Mouse (Mus musculus) heart, adult 2 months (tissue): ENCODE measurements around the gene Hes7. TPM values are rescaled to one million over a fixed set of nuclear protein-coding genes. Genes with fewer than 3 reads are reported as not detected.

Experiments
- DNase-seq, 2 experiments: peaks; one replicate each; pipeline ENCODE4 v3.0.0; 2021
- H3K27ac ChIP-seq: fragments of 200-600 bp; 2 replicates; pipeline ENCODE4 v1.8.1; 2022
- H3K27me3 ChIP-seq: fragments of 200-500 bp; 2 replicates; pipeline ENCODE4 v1.6.1; 2012; ENCODE audit warnings: mild to moderate bottlenecking, low read length, inconsistent platforms, mixed read lengths; ENCODE audit not compliant: control insufficient read depth, insufficient read depth
- H3K36me3 ChIP-seq: fragments of 200-500 bp; 2 replicates; pipeline ENCODE4 v1.6.1; 2012; ENCODE audit warnings: low read length, inconsistent platforms; ENCODE audit not compliant: control insufficient read depth, insufficient read depth
- H3K4me1 ChIP-seq: fragments of 200-500 bp; 2 replicates; pipeline ENCODE4 v1.6.1; 2011; ENCODE audit warnings: low read length; ENCODE audit not compliant: control insufficient read depth, insufficient read depth
- H3K4me3 ChIP-seq: fragments of 200-600 bp; 2 replicates; pipeline ENCODE4 v1.8.1; 2022
- H3K79me2 ChIP-seq: fragments of 200-500 bp; replicated peaks from 2 replicates; pipeline ENCODE4 v1.6.1; 2012; ENCODE audit warnings: mild to moderate bottlenecking, inconsistent platforms, low read length, moderate library complexity, mixed read lengths; ENCODE audit not compliant: control insufficient read depth, insufficient read depth
- H3K9ac ChIP-seq: fragments of 200-500 bp; 2 replicates; pipeline ENCODE4 v1.6.1; 2012; ENCODE audit warnings: low read depth, mild to moderate bottlenecking, control low read depth, inconsistent platforms, low read length, mixed read lengths
- CTCF ChIP-seq: fragments of 200-600 bp; IDR thresholded peaks from 2 replicates; pipeline ENCODE4 v1.8.1; 2022; ENCODE audit warnings: antibody characterized with exemption, mild to moderate bottlenecking, moderate library complexity
- EP300 ChIP-seq: fragments of 200-500 bp; IDR thresholded peaks from 2 replicates; pipeline ENCODE4 v1.6.1; 2011; ENCODE audit warnings: low read depth, low read length, control low read depth; ENCODE audit not compliant: insufficient read depth
- POLR2A ChIP-seq: fragments of 200-500 bp; IDR thresholded peaks from 2 replicates; pipeline ENCODE4 v1.6.1; 2011; ENCODE audit warnings: mild to moderate bottlenecking, low read depth, low read length, control low read depth; ENCODE audit not compliant: insufficient read depth
- WGBS: fragments of 180-500 bp; shearing (Covaris S2); methylation state at CpG from one replicate; pipeline ENCODE4 v1.1.7; 2018; 5-methylcytosine and 5-hydroxymethylcytosine counted together
- intact Hi-C: fragments of 180-260 bp; cut with DNase I; formaldehyde crosslinking; loops from one replicate; pipeline ENCODE4 v1.15.1; 2025
- polyA plus RNA-seq: library from polyadenylated mRNA; depleted of rRNA; stranded (reverse); fragments of >200 nt; gene quantifications from 2 replicates; pipeline ENCODE4 v1.2.3, GENCODE M21; 2012
- total RNA-seq, 2 experiments: library from RNA; stranded (reverse); gene quantifications; 2 replicates each; pipeline ENCODE4 v1.2.3; 2021

The Hes7 gene
- total and polyA plus RNA-seq, 3 experiments: 0.10 to 0.11 TPM; not detected in 1

DNA sequence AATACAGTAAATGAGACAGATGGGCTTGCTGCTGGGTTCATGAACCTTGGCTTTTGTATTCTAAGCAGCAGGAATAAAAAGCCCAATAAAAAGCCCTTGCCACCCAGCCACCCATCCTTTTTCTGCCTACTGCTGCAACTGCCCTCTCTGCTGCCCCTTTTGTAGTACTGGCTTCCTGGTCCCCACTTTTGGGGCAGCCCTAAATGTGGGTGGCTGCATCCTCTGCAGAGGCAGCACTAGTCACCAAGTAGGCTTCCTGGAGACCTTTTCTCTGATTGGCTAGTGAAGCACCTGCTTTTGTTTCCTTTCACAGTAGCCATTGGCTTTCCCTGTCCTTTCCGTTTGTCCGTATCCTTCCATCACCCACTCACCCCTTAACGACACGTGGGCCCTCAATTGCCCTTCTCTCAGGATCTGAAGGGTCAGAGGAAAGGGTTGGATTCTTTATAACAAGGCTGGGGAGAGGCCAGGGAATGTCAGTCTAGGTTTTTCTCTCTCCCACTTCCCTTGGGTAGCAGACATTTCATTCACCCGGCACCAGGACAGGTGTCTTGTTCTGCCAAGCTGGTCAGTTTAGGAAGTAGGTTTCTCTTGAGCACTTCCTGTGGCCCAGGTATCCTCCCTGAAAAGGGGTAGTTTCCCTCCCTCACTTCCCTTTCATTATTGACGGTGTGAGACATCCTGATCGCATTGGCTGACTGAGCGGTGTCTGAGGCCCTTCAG, 22.0 kb upstream of the Hes7 start:
- Histone ChIP-seq H3K9ac (peak overlapping the region; percentile 56), H3K36me3 (peaks cover 9% of the 10 kb centered on the region), H3K4me1 (peaks cover 13% of the 10 kb centered on the region), H3K79me2 (peaks cover 2% of the 10 kb centered on the region), H3K27ac (peak overlapping the region; percentile 98), H3K4me3 (peak overlapping the region; percentile 67), H3K27me3 (no peaks in the 10 kb centered on the region)
- WGBS: 3% methylated on average over 8 of the region's 8 CpGs
- intact Hi-C loops: loop anchor here (5.0 kb wide), 1 partner anchor 141 kb away; the partner anchor contains the start of gene Arhgef15
- TF ChIP-seq EP300 (no peak; the same call in 1 of the 2 replicates), POLR2A (peak; percentile 95)
- DNase-seq: no peak

GRCm38 (mm10) chr11:69098762-69099091, 21.5 kb upstream of the Hes7 start:
- no peaks in the 10 kb centered on the region for H3K27me3 ChIP-seq
- peaks cover 13% of the 10 kb centered on the region for H3K4me1 ChIP-seq
- peak overlapping the region; percentile 67 for H3K4me3 ChIP-seq
- peak overlapping the region; percentile 81 for H3K9ac ChIP-seq
- TF ChIP-seq CTCF (no peak), EP300 (peak; percentile 93; the same call in 1 of the 2 replicates), POLR2A (peak; percentile 83)
- intact Hi-C loops: loop anchor here (5.0 kb wide), 1 partner anchor 141 kb away; the partner anchor contains the start of gene Arhgef15
- H3K79me2 ChIP-seq: peaks cover 2% of the 10 kb centered on the region
- under 1% methylated on average over 19 of the region's 19 CpGs for WGBS
- DNase-seq: peak; percentile 98 to 99
- H3K27ac ChIP-seq: peak overlapping the region; percentile 98
- peaks cover 9% of the 10 kb centered on the region for H3K36me3 ChIP-seq

DNA sequence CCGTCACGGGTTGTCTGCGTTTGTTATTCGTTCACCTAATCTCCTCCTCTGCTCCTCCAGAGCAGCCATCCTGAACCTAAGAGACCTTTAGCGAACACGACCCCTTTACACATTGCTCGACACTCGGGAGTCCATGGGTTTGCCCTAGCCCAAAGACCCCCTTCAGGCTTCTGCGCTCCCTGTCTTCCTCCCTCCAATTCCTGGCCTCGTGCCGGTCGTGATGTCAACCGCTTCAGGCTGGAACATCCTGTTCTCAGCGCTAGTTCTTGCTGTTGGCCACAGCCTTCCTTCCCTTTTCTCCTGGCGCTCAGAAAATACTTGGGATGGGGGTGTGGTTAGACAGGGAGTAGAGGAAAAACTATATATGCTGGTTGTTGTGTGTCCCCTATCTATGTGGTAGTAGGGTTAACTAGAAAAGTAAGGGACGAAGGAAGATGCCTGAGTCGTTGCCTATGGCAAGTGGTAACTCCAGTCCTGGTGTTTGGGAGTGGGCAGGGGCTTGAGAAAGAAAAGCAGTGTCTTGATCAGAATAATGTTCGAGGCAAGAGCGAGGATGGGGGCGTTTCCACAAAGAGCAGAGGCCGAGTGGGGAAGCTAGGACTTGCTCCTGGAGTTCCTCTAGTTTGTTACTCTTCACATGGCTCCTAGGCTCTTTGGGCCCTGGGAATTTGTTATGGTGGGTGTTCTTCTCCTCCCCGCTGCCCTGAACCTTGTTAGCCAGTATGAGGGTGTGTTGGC, 20.9 kb upstream of the Hes7 start:
- peak; percentile 90 to 92 for DNase-seq
- TF ChIP-seq CTCF (no peak), POLR2A (no peak; the same call in 1 of the 2 replicates), EP300 (peak; percentile 99)
- peak overlapping the region; percentile 81 for H3K9ac ChIP-seq
- WGBS: under 1% methylated on average over 22 of the region's 22 CpGs
- H3K27ac ChIP-seq: peak overlapping the region; percentile 98
- peak overlapping the region; percentile 67 for H3K4me3 ChIP-seq
- peaks cover 9% of the 10 kb centered on the region for H3K36me3 ChIP-seq
- intact Hi-C loops: loop anchor here (5.0 kb wide), 1 partner anchor 142 kb away; the partner anchor contains the start of gene Arhgef15
- H3K79me2 ChIP-seq: peaks cover 2% of the 10 kb centered on the region
- no peaks in the 10 kb centered on the region for H3K27me3 ChIP-seq
- H3K4me1 ChIP-seq: peaks cover 13% of the 10 kb centered on the region

GRCm38 (mm10) chr11:69099915-69100345, 20.3 kb upstream of the Hes7 start:
- Histone ChIP-seq H3K36me3 (peaks cover 9% of the 10 kb centered on the region), H3K27ac (peak overlapping the region; percentile 98), H3K4me3 (peak overlapping the region; percentile 67), H3K9ac (peak overlapping the region; percentile 81), H3K27me3 (no peaks in the 10 kb centered on the region), H3K79me2 (peaks cover 2% of the 10 kb centered on the region), H3K4me1 (peaks cover 13% of the 10 kb centered on the region)
- TF ChIP-seq CTCF (peak; percentile 44), POLR2A (peak; percentile 82), EP300 (peak; percentile 87)
- intact Hi-C loops: loop anchor here (1.0 to 10.0 kb wide), 3 partner anchors 10 to 305 kb away; partner anchors contain the start of gene Arhgef15
- WGBS: under 1% methylated on average over 23 of the region's 23 CpGs
- peak; percentile 96 to 97 for DNase-seq

DNA sequence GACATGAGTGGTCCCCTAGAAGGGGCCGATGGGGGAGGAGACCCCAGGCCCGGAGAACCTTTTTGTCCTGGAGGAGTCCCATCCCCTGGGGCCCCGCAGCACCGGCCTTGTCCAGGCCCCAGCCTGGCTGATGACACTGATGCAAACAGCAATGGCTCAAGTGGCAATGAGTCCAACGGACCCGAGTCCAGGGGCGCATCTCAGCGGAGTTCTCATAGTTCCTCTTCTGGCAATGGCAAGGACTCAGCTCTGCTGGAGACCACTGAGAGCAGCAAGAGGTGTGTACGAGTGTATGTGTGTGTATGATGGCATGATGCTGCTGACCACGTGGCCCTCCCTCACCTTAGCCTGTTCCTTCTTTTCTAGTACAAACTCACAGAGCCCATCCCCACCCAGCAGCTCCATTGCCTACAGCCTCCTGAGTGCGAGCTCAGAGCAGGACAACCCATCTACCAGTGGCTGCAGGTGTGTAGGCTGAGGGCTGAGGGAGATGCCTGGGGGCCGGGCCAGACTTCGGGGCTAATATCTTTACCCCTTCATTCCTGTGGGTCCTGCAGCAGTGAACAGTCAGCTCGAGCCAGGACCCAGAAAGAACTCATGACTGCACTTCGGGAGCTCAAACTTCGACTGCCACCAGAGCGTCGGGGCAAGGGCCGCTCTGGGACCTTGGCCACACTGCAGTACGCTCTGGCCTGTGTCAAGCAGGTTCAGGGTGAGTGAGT, 19.4 kb upstream of the Hes7 start:
- no peaks in the 10 kb centered on the region for H3K27me3 ChIP-seq
- H3K36me3 ChIP-seq: peaks cover 9% of the 10 kb centered on the region
- intact Hi-C loops: loop anchor here (1.0 to 10.0 kb wide), 2 partner anchors 10 to 304 kb away; no protein-coding TSS in a partner anchor
- WGBS: 76% methylated on average over 20 of the region's 20 CpGs
- H3K27ac ChIP-seq: peak overlapping the region; percentile 98
- H3K4me3 ChIP-seq: no peak overlapping the region
- DNase-seq: peak in 1 of 2 experiments; percentile 48
- peaks cover 13% of the 10 kb centered on the region for H3K4me1 ChIP-seq
- peak overlapping the region; percentile 16; the same call in 1 of the 2 replicates for H3K9ac ChIP-seq
- H3K79me2 ChIP-seq: peaks cover 2% of the 10 kb centered on the region
- no peak for TF ChIP-seq POLR2A
- no peak for TF ChIP-seq CTCF
- no peak for TF ChIP-seq EP300
